Mouse (Mus musculus) midbrain, embryonic 14.5 days (tissue): Measurements from ENCODE around the gene Zswim1. TPM values are rescaled to one million over a fixed set of nuclear protein-coding genes. Genes with fewer than 3 reads are reported as not detected.

Source experiments
- ATAC-seq: fragments of 200-750 bp; cut with Nextera tagmentation; 2 replicates; pipeline ENCODE4 v1.8.0; 2017; ENCODE audit warnings: moderate number of reproducible peaks, moderate library complexity; ENCODE audit not compliant: low FRiP score, low TSS enrichment
- DNase-seq: peaks from one replicate; pipeline ENCODE4 v3.0.0-alpha.2; 2015
- H3K27ac ChIP-seq: fragments of 300-500 bp; sonication (generic); replicated peaks from 2 replicates; pipeline ENCODE4 v1.5.1; 2014; ENCODE audit warnings: mild to moderate bottlenecking, low read depth, low read length, moderate library complexity
- H3K27me3 ChIP-seq: fragments of 300-500 bp; sonication (generic); 2 replicates; pipeline ENCODE4 v1.6.1; 2014; ENCODE audit warnings: low read length, control low read depth, mixed read lengths; ENCODE audit not compliant: control insufficient read depth, insufficient read depth
- H3K36me3 ChIP-seq: fragments of 300-500 bp; sonication (generic); 2 replicates; pipeline ENCODE4 v1.6.1; 2014; ENCODE audit warnings: low read length, control low read depth; ENCODE audit not compliant: control insufficient read depth, insufficient read depth
- H3K4me1 ChIP-seq: fragments of 300-500 bp; sonication (generic); 2 replicates; pipeline ENCODE4 v1.6.1; 2014; ENCODE audit warnings: mild to moderate bottlenecking, antibody characterized with exemption, low read length, control low read depth; ENCODE audit not compliant: control insufficient read depth, insufficient read depth
- H3K4me2 ChIP-seq: fragments of 300-500 bp; sonication (generic); 2 replicates; pipeline ENCODE4 v1.6.1; 2014; ENCODE audit warnings: mild to moderate bottlenecking, low read length, moderate library complexity
- H3K4me3 ChIP-seq: fragments of 300-500 bp; sonication (generic); replicated peaks from 2 replicates; pipeline ENCODE4 v1.5.1; 2014; ENCODE audit warnings: low read depth, low read length
- H3K9ac ChIP-seq: fragments of 300-500 bp; sonication (generic); replicated peaks from 2 replicates; pipeline ENCODE4 v1.6.1; 2014; ENCODE audit warnings: mild to moderate bottlenecking, low read length, moderate library complexity
- H3K9me3 ChIP-seq: fragments of 300-500 bp; sonication (generic); 2 replicates; pipeline ENCODE4 v1.6.1; 2016; ENCODE audit warnings: low read length, control low read depth, mixed read lengths; ENCODE audit not compliant: control insufficient read depth
- WGBS: fragments of 180-500 bp; shearing (Covaris S2); extraction: QIAGEN DNeasy Blood & Tissue Kit; methylation state at CpG from one replicate; pipeline ENCODE4 v1.1.7; 2014; 5-methylcytosine and 5-hydroxymethylcytosine counted together
- polyA plus RNA-seq: library from polyadenylated mRNA; unstranded; fragments of >200 nt; fragmentation: Nextera tagmentation; extraction: Ambion mirVana; gene quantifications from 2 replicates; pipeline ENCODE4 v1.2.1, GENCODE M21; 2014

The Zswim1 gene
- polyA plus RNA-seq, 1 experiment from 2014 or later = 27.8 TPM

DNA sequence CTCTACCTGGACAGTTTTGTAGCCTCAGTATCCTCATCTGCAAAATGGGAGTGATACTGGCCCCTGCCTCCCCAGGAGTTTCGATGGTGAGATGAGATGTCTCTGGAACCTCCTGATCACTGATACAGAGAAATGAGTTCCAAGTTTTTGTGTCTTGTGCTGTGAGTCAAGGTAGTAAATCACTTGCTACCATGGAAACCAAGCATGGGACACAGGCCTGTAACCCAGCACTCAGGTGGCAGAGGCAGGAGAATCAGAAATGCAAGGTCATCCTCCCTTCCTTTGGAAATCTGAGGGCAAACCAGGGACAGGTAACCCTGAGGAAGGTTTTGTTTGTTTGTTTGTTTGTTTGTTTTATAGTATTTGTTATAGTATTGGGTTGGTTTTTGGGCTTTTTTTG, 6.6 kb downstream of the Zswim1 start:
- Histone ChIP-seq H3K27ac (no peak overlapping the region), H3K4me3 (no peak overlapping the region), H3K27me3 (no peaks in the 10 kb centered on the region), H3K9me3 (no peaks in the 10 kb centered on the region), H3K4me2 (no peak overlapping the region), H3K9ac (no peak overlapping the region), H3K36me3 (peaks cover 47% of the 10 kb centered on the region), H3K4me1 (peaks cover 7% of the 10 kb centered on the region)
- WGBS = 98% methylated on average over 1 of the region's 1 CpGs
- no peak for ATAC-seq
- no peak for DNase-seq

DNA sequence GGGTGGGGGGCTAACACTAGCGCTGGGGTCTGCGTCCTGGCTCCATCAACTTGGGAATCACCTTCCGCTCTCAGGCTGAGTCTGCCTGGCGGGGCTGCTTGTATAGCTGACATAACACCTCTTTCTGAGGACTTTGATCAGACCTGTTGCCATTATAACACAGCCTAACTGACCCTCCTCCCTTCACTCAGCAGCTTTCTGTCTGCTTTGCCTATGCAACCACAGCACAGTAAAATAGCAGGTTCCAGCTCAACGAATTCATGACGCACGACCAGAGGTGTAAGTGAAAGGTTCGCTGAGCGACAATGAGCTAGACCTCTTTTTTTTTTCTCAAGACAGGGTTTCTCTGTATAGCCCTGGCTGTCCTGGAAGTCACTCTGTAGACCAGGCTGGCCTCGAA, 8.5 kb downstream of the Zswim1 start:
- H3K27ac ChIP-seq = no peak overlapping the region
- no peak overlapping the region for H3K4me3 ChIP-seq
- no peak overlapping the region for H3K4me2 ChIP-seq
- H3K9ac ChIP-seq = no peak overlapping the region
- DNase-seq (no peak), ATAC-seq (no peak)
- WGBS = 90% methylated on average over 10 of the region's 10 CpGs
- no peaks in the 10 kb centered on the region for H3K27me3 ChIP-seq
- peaks cover 17% of the 10 kb centered on the region for H3K4me1 ChIP-seq
- peaks cover 32% of the 10 kb centered on the region for H3K36me3 ChIP-seq
- H3K9me3 ChIP-seq = no peaks in the 10 kb centered on the region

DNA sequence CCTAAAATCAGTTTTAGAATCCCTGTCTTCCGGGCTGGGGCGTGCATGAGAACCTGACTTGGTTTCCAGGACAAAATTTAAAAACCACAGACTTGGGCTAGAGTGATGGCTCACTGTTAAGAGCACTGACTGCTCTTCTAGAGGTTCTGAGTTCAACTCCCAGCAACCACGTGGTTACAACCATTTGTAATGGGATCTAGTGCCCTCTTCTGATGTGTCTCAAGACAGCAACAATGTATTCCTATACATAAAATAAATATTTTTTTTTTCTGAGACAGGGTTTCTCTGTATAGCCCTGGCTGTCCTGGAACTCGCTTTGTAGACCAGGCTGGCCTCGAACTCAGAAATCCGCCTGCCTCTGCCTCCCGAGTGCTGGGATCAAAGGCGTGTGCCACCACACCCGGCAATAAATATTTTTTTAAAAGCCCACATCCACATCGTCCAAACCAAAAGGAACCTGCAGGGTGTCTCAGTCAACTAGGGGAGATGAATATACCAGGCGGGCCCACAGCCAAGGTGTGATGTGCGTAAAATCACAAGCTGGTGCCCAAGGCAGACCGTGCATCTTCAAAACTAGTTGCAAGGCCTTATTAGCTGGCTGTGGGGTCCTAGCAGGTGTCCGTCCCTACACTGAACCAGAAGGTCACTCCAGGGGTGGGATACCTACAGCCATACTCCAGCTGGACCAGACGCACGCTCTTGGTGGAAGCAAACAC, 9.7 kb downstream of the Zswim1 start:
- Histone ChIP-seq H3K9me3 (no peaks in the 10 kb centered on the region), H3K9ac (peak overlapping the region; percentile 64), H3K36me3 (peaks cover 24% of the 10 kb centered on the region), H3K4me3 (peak overlapping the region; percentile 69), H3K4me1 (peaks cover 17% of the 10 kb centered on the region), H3K27me3 (no peaks in the 10 kb centered on the region), H3K27ac (peak overlapping the region; percentile 74; the same call in 1 of the 2 replicates), H3K4me2 (peak overlapping the region; percentile 99)
- no peak for ATAC-seq
- WGBS = 69% methylated on average over 16 of the region's 16 CpGs
- no peak for DNase-seq

DNA sequence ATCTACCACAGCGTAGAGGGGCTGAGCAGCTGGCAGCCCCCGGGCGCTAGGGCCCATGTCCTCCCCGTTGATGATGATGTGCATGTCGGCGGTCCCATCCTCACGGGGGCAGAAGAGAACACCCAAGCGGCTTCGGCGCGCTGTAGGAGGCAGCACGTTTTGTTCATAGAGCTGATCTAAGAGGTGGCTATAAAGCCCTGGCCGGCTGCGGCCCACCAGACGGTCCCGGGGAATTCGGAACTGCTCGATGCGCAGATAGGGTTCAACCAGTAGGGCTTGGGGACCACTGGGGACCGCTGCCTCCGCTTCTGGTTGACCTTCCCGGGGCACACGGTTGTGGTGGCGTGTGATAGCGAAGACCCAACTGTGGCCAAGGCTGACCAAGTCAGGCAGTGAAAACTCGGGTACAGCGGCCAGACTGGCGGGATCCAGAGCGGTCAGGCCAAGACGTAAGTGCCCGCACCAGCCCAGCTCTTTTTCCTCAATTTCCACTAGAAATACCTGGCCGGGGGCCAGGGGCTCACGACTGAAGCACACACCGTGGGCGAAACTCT, 10.3 kb downstream of the Zswim1 start, which contains the start of gene Ctsa:
Gene Ctsa (plus strand): TSS at position 126 of the 554 bp plus-strand sequence.
- ATAC-seq (peak; percentile 65), DNase-seq (peak; percentile 83)
- Histone ChIP-seq H3K27me3 (no peaks in the 10 kb centered on the region), H3K4me1 (peaks cover 17% of the 10 kb centered on the region), H3K36me3 (peaks cover 18% of the 10 kb centered on the region), H3K27ac (peak within 1 kb of the TSS; percentile 74), H3K4me3 (peak within 1 kb of the TSS; percentile 69), H3K9ac (peak within 1 kb of the TSS; percentile 64), H3K4me2 (peak within 1 kb of the TSS; percentile 99), H3K9me3 (no peaks in the 10 kb centered on the region)
- under 1% methylated on average over 35 of the region's 35 CpGs for WGBS

DNA sequence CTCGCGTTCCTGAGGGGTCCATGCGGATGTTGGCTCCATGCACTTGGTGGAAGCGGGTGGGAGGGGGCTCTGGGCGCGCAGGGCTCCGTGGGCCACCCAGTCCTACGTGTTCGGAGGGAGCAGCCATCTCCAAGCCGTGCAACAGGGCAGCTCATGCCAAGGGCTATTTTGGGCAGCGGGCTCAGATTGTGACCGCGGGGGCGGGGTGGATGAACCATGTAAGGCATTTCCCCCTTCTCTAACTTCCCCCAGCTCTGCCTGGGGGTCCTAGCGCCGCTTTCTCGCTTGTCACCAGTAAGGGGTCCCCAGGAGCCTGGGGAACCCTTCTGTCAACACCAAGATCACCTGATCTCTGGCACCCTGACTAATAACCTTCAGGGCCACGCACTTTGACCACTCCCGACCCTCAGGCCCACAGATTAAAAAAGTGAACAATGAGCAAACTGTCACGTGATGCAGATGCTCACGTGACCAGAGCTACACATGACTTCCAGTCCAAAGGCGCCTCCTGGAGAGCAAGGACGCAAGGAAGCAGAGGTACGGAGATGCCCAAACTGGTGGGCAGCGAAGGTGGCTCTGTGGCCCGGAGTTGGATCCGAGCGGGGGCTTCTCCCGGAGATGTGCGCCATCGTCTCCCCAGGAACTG, 11.0 kb downstream of the Zswim1 start, which contains the start of gene Neurl2:
Gene Neurl2 (minus strand): TSS at position 143 of the 646 bp plus-strand sequence.
- Histone ChIP-seq H3K27ac (peak within 1 kb of the TSS; percentile 74), H3K36me3 (peaks cover 18% of the 10 kb centered on the region), H3K4me1 (peaks cover 17% of the 10 kb centered on the region), H3K4me3 (peak within 1 kb of the TSS; percentile 69), H3K27me3 (no peaks in the 10 kb centered on the region), H3K4me2 (peak within 1 kb of the TSS; percentile 99), H3K9ac (peak within 1 kb of the TSS; percentile 64), H3K9me3 (no peaks in the 10 kb centered on the region)
- peak; percentile 95 for DNase-seq
- under 1% methylated on average over 31 of the region's 31 CpGs for WGBS
- peak; percentile 67 for ATAC-seq

DNA sequence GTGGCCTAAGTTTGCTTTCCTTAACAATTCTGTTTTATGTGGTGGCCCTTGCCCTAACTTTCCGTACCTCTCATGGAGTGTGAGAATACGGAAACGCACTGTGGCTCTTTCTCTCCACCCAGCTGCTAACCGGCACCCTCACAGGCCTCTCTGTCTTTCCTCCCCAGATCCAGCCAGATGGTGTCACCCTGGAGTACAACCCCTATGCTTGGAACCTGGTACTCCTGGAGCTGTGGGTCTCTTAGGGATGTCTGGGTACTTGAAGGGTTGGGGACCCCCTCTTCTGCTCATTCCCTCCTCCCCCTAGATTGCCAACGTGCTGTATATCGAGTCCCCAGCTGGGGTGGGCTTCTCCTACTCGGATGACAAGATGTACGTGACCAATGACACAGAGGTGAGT, 12.0 kb downstream of the Zswim1 start:
- peak overlapping the region; percentile 99 for H3K4me2 ChIP-seq
- 43% methylated on average over 8 of the region's 8 CpGs for WGBS
- H3K4me3 ChIP-seq = peak overlapping the region; percentile 69
- H3K4me1 ChIP-seq = peaks cover 17% of the 10 kb centered on the region
- no peaks in the 10 kb centered on the region for H3K9me3 ChIP-seq
- H3K36me3 ChIP-seq = peaks cover 21% of the 10 kb centered on the region
- DNase-seq (no peak), ATAC-seq (no peak)
- H3K27me3 ChIP-seq = no peaks in the 10 kb centered on the region
- H3K9ac ChIP-seq = peak overlapping the region; percentile 64; the same call in 1 of the 2 replicates
- no peak overlapping the region for H3K27ac ChIP-seq

DNA sequence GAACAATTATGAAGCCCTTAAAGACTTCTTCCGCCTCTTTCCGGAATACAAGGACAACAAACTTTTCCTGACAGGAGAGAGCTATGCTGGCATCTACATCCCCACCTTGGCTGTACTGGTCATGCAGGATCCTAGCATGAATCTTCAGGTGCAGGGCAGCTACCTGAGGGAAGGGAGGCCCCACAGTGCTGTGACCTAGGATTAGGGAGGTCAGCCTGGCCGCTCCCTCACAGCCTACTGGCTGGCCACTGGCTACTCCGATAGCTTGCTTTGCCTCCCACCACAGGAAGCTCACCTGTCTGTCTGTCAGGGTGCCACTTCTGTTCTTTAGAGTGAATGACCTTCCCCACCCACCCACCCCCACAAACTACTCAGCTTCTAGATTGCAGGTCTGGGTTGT, 12.7 kb downstream of the Zswim1 start:
- Histone ChIP-seq H3K4me3 (no peak overlapping the region), H3K9ac (no peak overlapping the region), H3K27me3 (no peaks in the 10 kb centered on the region), H3K9me3 (no peaks in the 10 kb centered on the region), H3K36me3 (peaks cover 28% of the 10 kb centered on the region), H3K4me1 (peaks cover 17% of the 10 kb centered on the region), H3K4me2 (peak overlapping the region; percentile 99; the same call in 1 of the 2 replicates), H3K27ac (no peak overlapping the region)
- DNase-seq (no peak), ATAC-seq (no peak)
- WGBS = 97% methylated on average over 4 of the region's 4 CpGs

DNA sequence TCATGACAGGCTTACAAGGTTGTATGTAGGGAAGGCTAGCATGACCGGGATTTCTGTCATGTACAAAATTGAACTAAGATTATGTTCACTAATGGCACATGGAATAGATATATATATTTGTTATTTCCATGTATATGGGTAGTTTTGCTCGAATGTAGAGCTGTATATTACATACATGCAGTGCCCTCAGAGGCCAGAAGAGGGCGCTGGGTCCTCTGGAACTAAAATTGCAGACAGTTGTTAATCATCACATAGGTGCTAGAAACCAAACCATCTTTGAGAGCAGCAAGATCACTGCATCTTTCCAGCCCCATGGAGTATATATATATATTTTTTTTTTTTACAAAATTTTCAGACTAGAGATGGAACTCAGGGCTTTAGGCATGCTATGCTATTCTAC, 23.3 kb downstream of the Zswim1 start:
- DNase-seq (no peak), ATAC-seq (no peak)
- Histone ChIP-seq H3K9ac (no peak overlapping the region), H3K27ac (no peak overlapping the region), H3K9me3 (no peaks in the 10 kb centered on the region), H3K4me2 (no peak overlapping the region), H3K27me3 (no peaks in the 10 kb centered on the region), H3K4me3 (no peak overlapping the region), H3K4me1 (no peaks in the 10 kb centered on the region), H3K36me3 (no peaks in the 10 kb centered on the region)
- WGBS = 63% methylated on average over 3 of the region's 3 CpGs
